Mouse (Mus musculus) bone marrow macrophage, adult 2 months (primary cell): ENCODE results near the gene Crybb1.

Experiments used
- CTCF ChIP-seq: IDR thresholded peaks from 2 replicates; pipeline ENCODE4 v1.5.1; 2012; ENCODE audit warnings: low read depth, mild to moderate bottlenecking, low read length, moderate library complexity
- POLR2A ChIP-seq: IDR thresholded peaks from 2 replicates; pipeline ENCODE4 v1.6.1; 2012; ENCODE audit warnings: mild to moderate bottlenecking, low read depth, low read length, borderline replicate concordance

DNA sequence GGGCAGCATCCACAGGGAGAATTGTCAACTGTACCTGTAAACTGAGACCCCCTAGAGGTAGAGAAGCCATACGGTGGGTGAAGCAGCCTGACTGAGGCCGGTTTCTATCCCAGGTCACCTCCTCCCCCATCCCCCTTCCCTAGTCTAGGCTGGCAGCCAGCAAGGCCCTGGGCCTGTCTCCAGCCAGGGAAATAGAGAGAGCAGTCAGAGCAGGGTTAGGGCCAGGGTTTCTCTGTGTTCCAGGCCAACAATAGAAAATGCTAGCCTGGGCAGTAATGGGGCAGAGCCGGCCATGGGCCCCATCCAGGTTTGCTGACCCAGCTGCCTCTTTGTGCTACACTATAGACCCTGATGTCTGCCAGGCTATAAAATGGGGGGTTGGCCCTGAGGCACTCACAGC lies at the start of gene Crybb1:
- TF ChIP-seq CTCF: no peak
- TF ChIP-seq POLR2A: no peak
